Mouse (Mus musculus) embryonic facial prominence, embryonic 14.5 days (tissue): ENCODE measurements around the gene Olfr1491. TPM values are rescaled to one million over a fixed set of nuclear protein-coding genes. Genes with fewer than 3 reads are reported as not detected.

Source experiments
- ATAC-seq: fragments of 200-750 bp; cut with Nextera tagmentation; 2 replicates; pipeline ENCODE4 v1.8.0; 2017; ENCODE audit warnings: low read depth, moderate number of reproducible peaks, moderate TSS enrichment
- DNase-seq: peaks from one replicate; pipeline ENCODE4 v3.0.0-alpha.2; 2015; ENCODE audit warnings: low spot score
- H3K27ac ChIP-seq: fragments of 300-500 bp; sonication (generic); replicated peaks from 2 replicates; pipeline ENCODE4 v1.5.1; 2014; ENCODE audit warnings: low read depth, mild to moderate bottlenecking, low read length, moderate library complexity
- H3K27me3 ChIP-seq: fragments of 300-500 bp; sonication (generic); replicated peaks from 2 replicates; pipeline ENCODE4 v1.6.1; 2014; ENCODE audit warnings: low read length; ENCODE audit not compliant: control insufficient read depth, insufficient read depth
- H3K36me3 ChIP-seq: fragments of 300-500 bp; sonication (generic); 2 replicates; pipeline ENCODE4 v1.6.1; 2014; ENCODE audit warnings: low read length, mixed read lengths; ENCODE audit not compliant: control insufficient read depth, insufficient read depth
- H3K4me1 ChIP-seq: fragments of 300-500 bp; sonication (generic); 2 replicates; pipeline ENCODE4 v1.6.1; 2014; ENCODE audit warnings: antibody characterized with exemption, low read length; ENCODE audit not compliant: control insufficient read depth, insufficient read depth
- H3K4me2 ChIP-seq: fragments of 300-500 bp; sonication (generic); 2 replicates; pipeline ENCODE4 v1.6.1; 2014; ENCODE audit warnings: low read depth, mild to moderate bottlenecking, low read length, moderate library complexity, mixed read lengths
- H3K4me3 ChIP-seq: fragments of 300-500 bp; sonication (generic); 2 replicates; pipeline ENCODE4 v1.5.1; 2014; ENCODE audit warnings: low read depth, mild to moderate bottlenecking, low read length
- H3K9ac ChIP-seq: fragments of 300-500 bp; sonication (generic); 2 replicates; pipeline ENCODE4 v1.6.1; 2014; ENCODE audit warnings: low read depth, mild to moderate bottlenecking, low read length, moderate library complexity, mixed read lengths
- H3K9me3 ChIP-seq: fragments of 300-500 bp; sonication (generic); 2 replicates; pipeline ENCODE4 v1.6.1; 2016; ENCODE audit warnings: low read length; ENCODE audit not compliant: control insufficient read depth
- WGBS: fragments of 180-500 bp; shearing (Covaris S2); extraction: QIAGEN DNeasy Blood & Tissue Kit; methylation state at CpG from one replicate; pipeline ENCODE4 v1.1.7; 2014; 5-methylcytosine and 5-hydroxymethylcytosine counted together
- polyA plus RNA-seq: library from polyadenylated mRNA; unstranded; fragments of >200 nt; fragmentation: Nextera tagmentation; extraction: Ambion mirVana; gene quantifications from 2 replicates; pipeline ENCODE4 v1.2.1, GENCODE M21; 2014

Gene Olfr1491
- not detected in 2 replicates for polyA plus RNA-seq

DNA sequence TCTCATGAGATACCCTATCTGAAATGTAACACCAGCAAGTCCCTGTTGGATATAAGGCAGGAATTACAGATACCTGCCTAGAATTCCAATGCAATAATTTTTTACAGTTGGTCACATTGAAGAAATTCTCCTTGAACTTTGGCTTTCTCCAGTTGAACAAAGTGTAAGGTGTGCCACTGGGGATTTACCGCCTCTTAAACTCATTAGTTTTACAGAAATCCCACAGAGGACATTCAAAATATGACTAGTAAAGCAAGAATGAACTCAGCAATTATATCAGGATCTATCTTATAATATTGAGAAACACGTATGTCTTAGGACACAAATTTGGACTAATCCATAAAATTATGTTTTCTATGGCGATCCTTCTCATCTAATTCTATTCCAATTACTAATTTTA is at the start of gene Olfr1491:
Gene Olfr1491, plus strand, starts transcription at position 301 of the 400 bp plus-strand sequence.
- H3K4me3 ChIP-seq = no peak within 1 kb of the TSS
- H3K9ac ChIP-seq = no peak within 1 kb of the TSS
- DNase-seq (no peak), ATAC-seq (no peak)
- no peak within 1 kb of the TSS for H3K4me2 ChIP-seq
- no peaks in the 10 kb centered on the region for H3K4me1 ChIP-seq
- no peaks in the 10 kb centered on the region for H3K36me3 ChIP-seq
- 73% methylated on average over 3 of the region's 3 CpGs for WGBS
- no peaks in the 10 kb centered on the region for H3K9me3 ChIP-seq
- no peaks in the 10 kb centered on the region for H3K27me3 ChIP-seq
- no peak within 1 kb of the TSS for H3K27ac ChIP-seq

- no peaks in the 10 kb centered on the region for H3K9me3 ChIP-seq
- no peak within 1 kb of the TSS for H3K4me2 ChIP-seq
- no peak within 1 kb of the TSS for H3K27ac ChIP-seq
- no peak within 1 kb of the TSS for H3K4me3 ChIP-seq
- DNase-seq (no peak), ATAC-seq (no peak)
- H3K9ac ChIP-seq = no peak within 1 kb of the TSS
- H3K27me3 ChIP-seq = no peaks in the 10 kb centered on the region
- no peaks in the 10 kb centered on the region for H3K4me1 ChIP-seq
- 75% methylated on average over 1 of the region's 1 CpGs for WGBS
- no peaks in the 10 kb centered on the region for H3K36me3 ChIP-seq
These were observed 46.3 kb upstream of the Olfr1491 start, which contains the start of gene Olfr1490 for GRCm38 (mm10) chr19:13650791-13651190. Gene Olfr1490 (plus strand): TSS chr19:13651091.

- H3K4me1 ChIP-seq = no peaks in the 10 kb centered on the region
- no peaks in the 10 kb centered on the region for H3K9me3 ChIP-seq
- H3K4me3 ChIP-seq = no peak within 1 kb of the TSS
- H3K4me2 ChIP-seq = no peak within 1 kb of the TSS
- WGBS = 49% methylated on average over 2 of the region's 2 CpGs
- H3K36me3 ChIP-seq = no peaks in the 10 kb centered on the region
- no peak within 1 kb of the TSS for H3K9ac ChIP-seq
- no peak within 1 kb of the TSS for H3K27ac ChIP-seq
- no peaks in the 10 kb centered on the region for H3K27me3 ChIP-seq
- DNase-seq (no peak), ATAC-seq (no peak)
These were observed 25.9 kb downstream of the Olfr1491 start, which contains the start of gene Olfr1493-ps1 for GRCm38 (mm10) chr19:13722978-13723377. Gene Olfr1493-ps1 (plus strand): TSS chr19:13723278.

DNA sequence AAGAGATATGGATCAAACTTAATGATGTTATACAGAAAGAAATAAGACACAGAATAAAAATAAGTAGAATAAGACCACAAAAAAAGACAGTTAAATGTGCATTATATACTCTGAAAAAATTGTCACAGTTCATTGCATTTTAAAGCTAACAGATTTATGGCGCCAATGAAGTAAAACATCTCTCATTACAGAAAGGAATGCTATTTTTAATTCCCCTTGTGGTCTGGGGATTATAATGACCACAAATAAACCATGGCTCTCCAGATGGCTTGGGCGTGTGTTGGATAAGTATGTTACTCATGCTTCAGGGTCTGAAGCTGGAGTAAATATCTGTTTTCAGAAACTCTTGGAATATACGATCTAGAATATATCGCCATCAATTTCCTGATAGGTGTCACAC is 42.4 kb downstream of the Olfr1491 start, which contains the start of gene Olfr1494:
Gene Olfr1494, plus strand, starts transcription at position 301 of the 400 bp plus-strand sequence.
- H3K9ac ChIP-seq = no peak within 1 kb of the TSS
- no peaks in the 10 kb centered on the region for H3K4me1 ChIP-seq
- H3K4me2 ChIP-seq = no peak within 1 kb of the TSS
- no peak within 1 kb of the TSS for H3K4me3 ChIP-seq
- no peak within 1 kb of the TSS for H3K27ac ChIP-seq
- DNase-seq (no peak), ATAC-seq (no peak)
- no peaks in the 10 kb centered on the region for H3K36me3 ChIP-seq
- no peaks in the 10 kb centered on the region for H3K9me3 ChIP-seq
- H3K27me3 ChIP-seq = no peaks in the 10 kb centered on the region
- 84% methylated on average over 4 of the region's 4 CpGs for WGBS

DNA sequence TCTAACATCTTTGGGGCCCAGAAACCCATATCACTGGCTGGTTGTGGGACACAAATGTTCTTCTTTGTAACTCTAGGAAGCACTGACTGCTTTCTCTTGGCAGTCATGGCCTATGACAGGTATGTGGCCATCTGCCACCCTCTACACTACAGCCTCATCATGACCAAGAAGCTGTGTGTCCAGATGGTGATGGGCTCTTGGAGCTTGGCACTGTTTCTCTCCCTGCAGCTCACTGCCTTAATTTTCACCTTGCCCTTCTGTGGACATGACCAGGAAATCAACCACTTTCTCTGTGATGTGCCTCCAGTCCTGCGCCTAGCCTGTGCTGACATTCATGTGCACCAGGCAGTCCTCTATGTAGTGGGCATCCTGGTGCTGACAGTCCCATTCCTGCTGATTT is 52.3 kb downstream of the Olfr1491 start:
- Histone ChIP-seq H3K27ac (no peak overlapping the region), H3K9me3 (no peaks in the 10 kb centered on the region), H3K4me1 (no peaks in the 10 kb centered on the region), H3K27me3 (no peaks in the 10 kb centered on the region), H3K4me3 (no peak overlapping the region), H3K36me3 (no peaks in the 10 kb centered on the region), H3K9ac (no peak overlapping the region), H3K4me2 (no peak overlapping the region)
- WGBS = 92% methylated on average over 1 of the region's 1 CpGs
- DNase-seq (no peak), ATAC-seq (no peak)

Other genes with a start within 250 kb of the Olfr1491 start
- not detected in 2 replicates for gene Olfr1472, start 241.2 kb upstream of the Olfr1491 start, polyA plus RNA-seq
- not detected in 2 replicates for gene Olfr1474, start 227.7 kb upstream of the Olfr1491 start, polyA plus RNA-seq
- not detected in 2 replicates for gene Olfr1475, start 217.1 kb upstream of the Olfr1491 start, polyA plus RNA-seq
- gene Olfr1477, start 196.7 kb upstream of the Olfr1491 start, polyA plus RNA-seq = not detected in 2 replicates
- gene Olfr1480, start 169.4 kb upstream of the Olfr1491 start, polyA plus RNA-seq = not detected in 2 replicates
- gene Olfr1484, start 113.8 kb upstream of the Olfr1491 start, polyA plus RNA-seq = not detected in 2 replicates
- gene Olfr1487, start 79.9 kb upstream of the Olfr1491 start, polyA plus RNA-seq = not detected in 2 replicates
- gene Olfr1489, start 65.6 kb upstream of the Olfr1491 start, polyA plus RNA-seq = not detected in 2 replicates
- not detected in 2 replicates for gene Olfr1490, start 46.2 kb upstream of the Olfr1491 start, polyA plus RNA-seq
- gene Olfr1493-ps1, start 26.0 kb downstream of the Olfr1491 start, polyA plus RNA-seq = 0.10 TPM in 1 of 2 replicates, not detected in the other
- gene Olfr1494, start 42.5 kb downstream of the Olfr1491 start, polyA plus RNA-seq = not detected in 2 replicates
- gene Olfr1495, start 67.3 kb downstream of the Olfr1491 start, polyA plus RNA-seq = not detected in 2 replicates
- not detected in 2 replicates for gene Olfr1496, start 80.6 kb downstream of the Olfr1491 start, polyA plus RNA-seq
- gene Olfr1497, start 100.9 kb downstream of the Olfr1491 start, polyA plus RNA-seq = 0.13 TPM in 1 of 2 replicates, not detected in the other
- gene Olfr1499, start 122.2 kb downstream of the Olfr1491 start, polyA plus RNA-seq = not detected in 2 replicates
- gene Olfr1500, start 133.2 kb downstream of the Olfr1491 start, polyA plus RNA-seq = not detected in 2 replicates
- gene Olfr1501, start 153.4 kb downstream of the Olfr1491 start, polyA plus RNA-seq = 0.14 TPM in 1 of 2 replicates, not detected in the other
- gene Olfr1502, start 164.5 kb downstream of the Olfr1491 start, polyA plus RNA-seq = not detected in 2 replicates
- gene Olfr1504, start 200.7 kb downstream of the Olfr1491 start, polyA plus RNA-seq = not detected in 2 replicates
- gene Olfr1505, start 216.3 kb downstream of the Olfr1491 start, polyA plus RNA-seq = not detected in 2 replicates